Mouse (Mus musculus) lung, postnatal 0 days (tissue): ENCODE measurements around the gene Fam13a. TPM values are rescaled to one million over a fixed set of nuclear protein-coding genes. Genes with fewer than 3 reads are reported as not detected.
A peak's percentile ranks its signal among the peaks of the same experiment; 100 is the strongest.

Source experiments
- ATAC-seq: fragments of 200-750 bp; cut with Nextera tagmentation; 2 replicates; pipeline ENCODE4 v1.8.0; 2017; ENCODE audit warnings: moderate library complexity
- DNase-seq: peaks from one replicate; pipeline ENCODE4 v3.0.0-alpha.2; 2016; ENCODE audit warnings: low spot score
- H3K27ac ChIP-seq: fragments of 300-500 bp; sonication (generic); 2 replicates; pipeline ENCODE4 v1.5.1; 2014; ENCODE audit warnings: antibody characterized with exemption, mild to moderate bottlenecking, low read length, mixed read lengths
- H3K27me3 ChIP-seq: fragments of 300-500 bp; sonication (generic); replicated peaks from 2 replicates; pipeline ENCODE4 v1.6.1; 2014; ENCODE audit warnings: low read length, mixed read lengths; ENCODE audit not compliant: insufficient read depth
- H3K36me3 ChIP-seq: fragments of 300-500 bp; sonication (generic); 2 replicates; pipeline ENCODE4 v1.6.1; 2014; ENCODE audit warnings: low read length, mixed read lengths; ENCODE audit not compliant: insufficient read depth
- H3K4me1 ChIP-seq: fragments of 300-500 bp; sonication (generic); 2 replicates; pipeline ENCODE4 v1.6.1; 2014; ENCODE audit warnings: antibody characterized with exemption, low read depth, low read length, mixed read lengths; ENCODE audit not compliant: insufficient read depth
- H3K4me2 ChIP-seq: fragments of 300-500 bp; sonication (generic); replicated peaks from 2 replicates; pipeline ENCODE4 v1.6.1; 2014; ENCODE audit warnings: low read depth, mild to moderate bottlenecking, low read length, moderate library complexity, mixed read lengths
- H3K4me3 ChIP-seq: fragments of 300-500 bp; sonication (generic); 2 replicates; pipeline ENCODE4 v1.5.1; 2014; ENCODE audit warnings: low read depth, low read length
- H3K9ac ChIP-seq: fragments of 300-500 bp; sonication (generic); replicated peaks from 2 replicates; pipeline ENCODE4 v1.6.1; 2014; ENCODE audit warnings: low read depth, mild to moderate bottlenecking
- H3K9me3 ChIP-seq: fragments of 300-500 bp; sonication (generic); 2 replicates; pipeline ENCODE4 v1.6.1; 2016; ENCODE audit warnings: low read length, mixed read lengths
- CTCF ChIP-seq: IDR thresholded peaks from 2 replicates; pipeline ENCODE4 v1.5.1; 2016; ENCODE audit warnings: antibody characterized with exemption, mild to moderate bottlenecking
- EP300 ChIP-seq: IDR thresholded peaks from 2 replicates; pipeline ENCODE4 v1.6.1; 2016; ENCODE audit warnings: antibody characterized with exemption, mild to moderate bottlenecking, control low read depth
- WGBS: fragments of 180-500 bp; shearing (Covaris S2); extraction: QIAGEN DNeasy Blood & Tissue Kit; methylation state at CpG from one replicate; pipeline ENCODE4 v1.1.7; 2014; 5-methylcytosine and 5-hydroxymethylcytosine counted together
- polyA plus RNA-seq: library from polyadenylated mRNA; unstranded; fragments of >200 nt; fragmentation: Nextera tagmentation; extraction: Ambion mirVana; gene quantifications from 2 replicates; pipeline ENCODE4 v1.2.1, GENCODE M21; 2015

The Fam13a gene
- polyA plus RNA-seq, 1 experiment from 2014 or later = 23.5 TPM

DNA sequence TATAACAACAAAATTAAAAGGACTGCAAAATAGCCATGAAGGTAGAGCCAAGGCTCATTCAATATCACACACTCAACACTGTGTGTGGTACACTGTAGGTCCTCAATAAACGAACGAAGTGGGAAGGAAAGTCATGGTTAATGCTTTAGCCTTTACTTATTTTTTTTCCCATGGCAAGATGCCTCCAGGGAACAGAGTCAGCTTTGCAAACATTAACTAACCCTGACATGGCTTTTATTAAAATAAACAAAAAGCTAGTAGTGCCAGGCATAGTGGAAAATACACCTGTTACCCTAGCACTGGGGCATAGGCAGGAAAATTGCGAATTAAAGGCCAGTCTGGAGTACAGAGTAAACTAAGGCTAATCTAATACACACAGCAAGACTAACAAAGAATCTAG lies 35.2 kb downstream of the Fam13a start:
- Histone ChIP-seq H3K27ac (no peak overlapping the region), H3K4me3 (no peak overlapping the region), H3K27me3 (no peaks in the 10 kb centered on the region), H3K36me3 (no peaks in the 10 kb centered on the region), H3K4me2 (no peak overlapping the region), H3K4me1 (no peaks in the 10 kb centered on the region), H3K9ac (no peak overlapping the region), H3K9me3 (no peaks in the 10 kb centered on the region)
- DNase-seq (no peak), ATAC-seq (no peak)
- WGBS = 59% methylated on average over 3 of the region's 3 CpGs
- no peak for TF ChIP-seq CTCF
- TF ChIP-seq EP300 = no peak

DNA sequence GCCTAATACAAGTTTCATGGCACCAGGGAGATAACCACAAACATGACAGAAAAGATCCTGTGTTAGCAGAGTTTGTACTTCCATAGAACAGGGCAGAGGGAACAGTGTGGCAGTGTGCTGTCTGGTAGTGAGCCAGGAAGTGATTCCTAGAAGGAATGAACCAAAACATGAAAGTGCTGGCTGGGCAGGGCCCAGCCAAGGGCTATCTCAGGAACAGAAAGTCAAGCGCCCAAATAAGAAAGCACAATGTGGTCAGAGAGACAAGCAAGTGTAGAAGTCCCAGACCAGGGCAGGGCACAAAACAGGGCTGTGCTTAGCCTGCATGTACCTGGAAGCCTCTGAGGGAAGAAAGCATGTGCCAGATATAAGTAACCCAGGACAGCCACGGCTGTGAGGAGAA lies 35.6 kb downstream of the Fam13a start:
- Histone ChIP-seq H3K4me2 (no peak overlapping the region), H3K9me3 (no peaks in the 10 kb centered on the region), H3K27ac (no peak overlapping the region), H3K4me3 (no peak overlapping the region), H3K9ac (no peak overlapping the region), H3K4me1 (no peaks in the 10 kb centered on the region), H3K36me3 (no peaks in the 10 kb centered on the region), H3K27me3 (no peaks in the 10 kb centered on the region)
- ATAC-seq = no peak
- DNase-seq = no peak
- WGBS = 89% methylated on average over 2 of the region's 2 CpGs
- TF ChIP-seq EP300 (no peak), CTCF (no peak)

DNA sequence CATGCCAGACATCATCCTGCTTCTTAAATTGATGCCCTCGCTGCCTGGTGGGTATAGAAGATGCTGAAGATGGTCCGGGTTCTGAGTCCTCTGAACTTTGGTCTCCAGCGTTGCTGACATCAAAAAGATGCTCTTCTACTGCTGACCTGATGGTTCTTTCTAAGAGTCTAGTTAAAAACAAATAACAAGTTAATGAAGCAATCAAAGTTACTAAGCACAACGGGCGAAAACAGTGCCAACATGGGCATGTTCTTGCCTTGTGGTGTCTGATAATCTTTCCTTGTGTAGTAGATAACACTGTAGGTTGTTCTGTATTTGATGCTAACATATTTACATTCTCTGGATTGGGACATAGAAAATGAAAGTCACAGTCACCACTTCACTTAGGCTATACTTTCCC lies 37.2 kb downstream of the Fam13a start:
- H3K27me3 ChIP-seq = no peaks in the 10 kb centered on the region
- H3K9me3 ChIP-seq = no peaks in the 10 kb centered on the region

DNA sequence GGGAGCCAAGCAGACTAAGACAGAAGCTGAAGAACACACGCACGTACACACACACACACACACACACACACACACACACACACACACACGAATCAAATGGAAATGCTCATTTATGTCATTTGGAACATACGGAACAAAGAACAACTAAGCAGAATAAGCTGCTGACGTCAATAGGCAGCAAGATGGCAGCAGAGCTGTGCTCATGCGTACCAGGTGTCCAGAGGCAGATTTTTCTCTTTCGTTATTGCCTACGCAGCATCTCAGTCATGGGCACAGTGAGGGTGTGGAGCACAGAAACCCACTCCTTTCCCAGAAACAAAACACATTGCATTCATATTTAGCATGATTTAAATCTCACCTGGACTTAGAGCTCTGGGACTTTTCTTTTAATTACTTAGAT lies 39.2 kb downstream of the Fam13a start:
- Histone ChIP-seq H3K9ac (no peak overlapping the region), H3K9me3 (no peaks in the 10 kb centered on the region), H3K27ac (no peak overlapping the region), H3K4me3 (no peak overlapping the region), H3K4me2 (no peak overlapping the region), H3K4me1 (no peaks in the 10 kb centered on the region), H3K27me3 (no peaks in the 10 kb centered on the region), H3K36me3 (0 out of 2 replicates have a peak, but pooled peaks cover 4% of the 10 kb centered on the region)
- ATAC-seq = no peak
- TF ChIP-seq CTCF (peak; percentile 16; the same call in 1 of the 2 replicates), EP300 (no peak)
- WGBS = 89% methylated on average over 7 of the region's 8 CpGs
- no peak for DNase-seq

More for the DNA sequence above, 37.2 kb downstream of the Fam13a start:
- no peak for ATAC-seq
- no peak overlapping the region for H3K4me3 ChIP-seq
- no peaks in the 10 kb centered on the region for H3K4me1 ChIP-seq
- H3K4me2 ChIP-seq = no peak overlapping the region
- TF ChIP-seq EP300 (no peak), CTCF (no peak)
- H3K9ac ChIP-seq = no peak overlapping the region
- no peaks in the 10 kb centered on the region for H3K36me3 ChIP-seq
- DNase-seq = no peak
- 84% methylated on average over 5 of the region's 5 CpGs for WGBS
- no peak overlapping the region for H3K27ac ChIP-seq

DNA sequence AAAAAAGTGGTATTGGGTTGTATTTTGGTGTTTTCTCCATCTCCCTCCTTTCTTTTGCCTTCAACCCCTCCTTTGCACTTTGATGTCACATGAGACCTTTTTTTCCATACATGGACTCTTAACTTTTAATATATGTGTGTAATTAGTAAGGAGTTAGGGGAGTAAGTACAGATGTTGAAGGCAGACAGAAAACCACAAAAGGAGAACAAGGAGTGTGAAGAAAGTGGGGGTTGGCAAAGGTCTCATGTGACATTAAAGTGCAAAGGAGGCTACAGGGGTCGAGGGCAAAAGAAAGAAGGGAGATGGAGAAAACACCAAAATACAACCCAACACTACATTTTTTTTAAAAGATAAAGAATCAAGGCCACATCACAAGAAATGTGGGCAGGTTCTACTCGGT lies 49.1 kb downstream of the Fam13a start:
- TF ChIP-seq EP300 (no peak), CTCF (no peak)
- H3K4me3 ChIP-seq = no peak overlapping the region
- WGBS = 62% methylated on average over 2 of the region's 2 CpGs

DNA sequence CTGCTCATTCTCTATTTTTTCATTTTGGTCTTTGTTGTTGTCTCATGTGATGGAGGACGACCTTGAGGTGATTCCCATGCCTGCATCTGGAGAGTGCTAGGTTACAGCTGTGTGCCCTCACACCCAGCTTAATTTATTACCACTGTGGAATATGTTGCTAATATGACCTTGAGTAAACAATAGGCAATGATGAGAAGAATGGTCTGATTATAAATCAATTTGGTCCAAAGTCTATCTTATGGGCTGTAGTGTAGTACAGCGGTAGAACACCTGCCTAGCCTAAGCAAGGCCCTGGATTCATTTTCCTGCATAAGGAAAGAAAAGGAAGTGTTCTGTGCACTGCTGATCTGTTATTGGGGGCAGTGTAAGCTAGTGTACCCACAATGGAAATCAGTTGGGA lies 49.9 kb downstream of the Fam13a start:
- no peak overlapping the region for H3K9ac ChIP-seq
- WGBS = 92% methylated on average over 2 of the region's 2 CpGs
- no peak for DNase-seq
- H3K36me3 ChIP-seq = no peaks in the 10 kb centered on the region; the same call in 1 of the 2 replicates
- TF ChIP-seq CTCF (no peak), EP300 (no peak)
- no peaks in the 10 kb centered on the region for H3K9me3 ChIP-seq
- no peak overlapping the region for H3K4me3 ChIP-seq
- no peak overlapping the region for H3K27ac ChIP-seq
- no peaks in the 10 kb centered on the region for H3K27me3 ChIP-seq
- H3K4me2 ChIP-seq = no peak overlapping the region
- H3K4me1 ChIP-seq = 0 out of 2 replicates have a peak, but pooled peaks cover 1% of the 10 kb centered on the region
- ATAC-seq = no peak

More for the DNA sequence above, 49.1 kb downstream of the Fam13a start:
- Histone ChIP-seq H3K9me3 (no peaks in the 10 kb centered on the region), H3K9ac (no peak overlapping the region), H3K4me1 (no peaks in the 10 kb centered on the region), H3K4me2 (no peak overlapping the region), H3K27ac (no peak overlapping the region), H3K27me3 (no peaks in the 10 kb centered on the region), H3K36me3 (peaks cover 1% of the 10 kb centered on the region; the same call in 1 of the 2 replicates)
- no peak for ATAC-seq
- DNase-seq = no peak

DNA sequence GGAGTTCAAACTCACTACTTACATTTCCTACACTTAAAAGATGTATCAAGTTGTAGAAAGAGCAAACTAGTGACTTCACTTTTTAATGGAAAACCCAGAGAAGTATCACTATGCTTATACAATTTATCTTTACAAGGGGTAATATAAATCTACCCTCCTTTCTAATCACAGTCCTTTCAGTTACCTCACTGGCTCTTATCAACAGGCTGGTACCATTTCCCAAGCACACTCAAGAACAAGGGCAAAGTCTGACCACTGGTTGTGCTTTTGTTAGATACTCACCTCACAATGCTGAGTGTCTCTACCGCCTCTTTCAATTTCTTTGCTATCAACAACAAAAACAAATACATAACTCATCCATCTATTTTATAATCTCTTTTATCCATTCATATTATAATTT lies 51.5 kb downstream of the Fam13a start:
- no peak for DNase-seq
- Histone ChIP-seq H3K4me1 (peaks cover 3% of the 10 kb centered on the region; the same call in 1 of the 2 replicates), H3K4me3 (no peak overlapping the region), H3K4me2 (no peak overlapping the region), H3K9me3 (no peaks in the 10 kb centered on the region), H3K36me3 (no peaks in the 10 kb centered on the region; the same call in 1 of the 2 replicates), H3K27me3 (no peaks in the 10 kb centered on the region), H3K9ac (no peak overlapping the region), H3K27ac (no peak overlapping the region)
- no peak for TF ChIP-seq CTCF
- TF ChIP-seq EP300 = no peak
- no peak for ATAC-seq
- WGBS = 96% methylated on average over 1 of the region's 1 CpGs
